Mouse (Mus musculus) embryonic facial prominence, embryonic 12.5 days (tissue): ENCODE data around the gene Nup155. TPM values are rescaled to one million over a fixed set of nuclear protein-coding genes. Genes with fewer than 3 reads are reported as not detected.
"Not testable (repeated sequence)": the region's sequence is repeated elsewhere in the genome, so short reads cannot be mapped to it uniquely, and the experiment has no call there.

Source experiments
- ATAC-seq: fragments of 200-750 bp; cut with Nextera tagmentation; 2 replicates; pipeline ENCODE4 v1.8.0; 2017; ENCODE audit not compliant: insufficient number of reproducible peaks, insufficient read depth, low FRiP score, low TSS enrichment
- H3K27ac ChIP-seq: fragments of 300-500 bp; sonication (generic); 2 replicates; pipeline ENCODE4 v1.5.1; 2016; ENCODE audit warnings: mild to moderate bottlenecking
- H3K27me3 ChIP-seq: fragments of 300-500 bp; sonication (generic); 2 replicates; pipeline ENCODE4 v1.6.1; 2016; ENCODE audit warnings: mild to moderate bottlenecking, moderate library complexity
- H3K36me3 ChIP-seq: fragments of 300-500 bp; sonication (generic); 2 replicates; pipeline ENCODE4 v1.6.1; 2016; ENCODE audit warnings: mild to moderate bottlenecking
- H3K4me1 ChIP-seq: fragments of 300-500 bp; sonication (generic); 2 replicates; pipeline ENCODE4 v1.6.1; 2016
- H3K4me2 ChIP-seq: fragments of 300-500 bp; sonication (generic); replicated peaks from 2 replicates; pipeline ENCODE4 v1.6.1; 2016; ENCODE audit warnings: mild to moderate bottlenecking, moderate library complexity
- H3K4me3 ChIP-seq: fragments of 300-500 bp; sonication (generic); 2 replicates; pipeline ENCODE4 v1.5.1; 2016; ENCODE audit warnings: mild to moderate bottlenecking
- H3K9ac ChIP-seq: fragments of 300-500 bp; sonication (generic); 2 replicates; pipeline ENCODE4 v1.6.1; 2016; ENCODE audit warnings: mild to moderate bottlenecking, moderate library complexity
- H3K9me3 ChIP-seq: fragments of 300-500 bp; sonication (generic); 2 replicates; pipeline ENCODE4 v1.6.1; 2016; ENCODE audit warnings: mild to moderate bottlenecking, moderate library complexity
- WGBS: fragments of 180-500 bp; shearing (Covaris S2); methylation state at CpG from one replicate; pipeline ENCODE4 v1.1.7; 2016; 5-methylcytosine and 5-hydroxymethylcytosine counted together
- polyA plus RNA-seq: library from polyadenylated mRNA; unstranded; fragments of >200 nt; fragmentation: Nextera tagmentation; extraction: Ambion mirVana; gene quantifications from 2 replicates; pipeline ENCODE4 v1.2.1, GENCODE M21; 2016

The Nup155 gene
- 26.0 and 26.8 TPM in 2 replicates for polyA plus RNA-seq

DNA sequence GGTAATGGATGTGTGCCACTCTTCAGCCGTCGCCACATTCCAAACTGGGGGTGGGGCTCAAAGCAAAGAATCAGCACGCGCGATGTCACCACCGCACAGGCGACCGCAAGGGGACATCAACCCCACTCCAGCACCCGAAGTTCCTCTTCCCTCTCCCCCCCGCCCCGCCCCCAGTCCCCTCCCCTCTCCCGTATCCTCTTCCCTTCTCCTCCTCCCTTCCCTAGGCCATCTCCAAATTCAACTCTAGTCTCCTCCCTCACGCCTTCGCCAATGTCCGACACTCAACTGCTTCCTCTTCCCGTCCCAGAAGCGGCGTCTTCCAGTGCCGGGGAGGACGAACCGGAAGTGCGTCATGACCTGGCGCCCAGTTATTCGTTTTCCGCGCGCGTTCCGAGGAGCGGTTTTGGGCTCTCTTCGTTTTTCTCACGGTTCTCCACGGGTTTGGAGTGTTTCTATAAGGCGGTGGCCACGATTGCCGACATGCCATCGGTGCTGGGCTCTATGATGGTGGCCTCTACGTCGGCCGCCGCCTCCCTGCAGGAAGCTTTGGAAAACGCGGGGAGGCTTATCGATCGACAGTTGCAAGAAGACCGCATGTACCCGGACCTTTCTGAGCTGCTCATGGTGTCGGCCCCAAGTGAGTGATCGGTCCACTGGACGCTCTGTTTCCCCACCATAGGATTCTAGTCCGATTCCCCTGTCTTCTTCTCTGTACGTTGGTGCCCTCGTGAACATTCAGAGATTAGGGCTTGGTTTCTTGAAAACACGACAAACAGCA is at the start of gene Nup155:
Gene Nup155 (plus strand): TSS at position 308 of the 778 bp plus-strand sequence.
- Histone ChIP-seq H3K4me2 (peak within 1 kb of the TSS; percentile 73), H3K27me3 (no peaks in the 10 kb centered on the region), H3K4me3 (peak within 1 kb of the TSS; percentile 74), H3K9ac (peak within 1 kb of the TSS; percentile 69), H3K36me3 (peaks cover 23% of the 10 kb centered on the region), H3K27ac (peak within 1 kb of the TSS; percentile 73), H3K4me1 (peaks cover 11% of the 10 kb centered on the region), H3K9me3 (no peaks in the 10 kb centered on the region)
- peak; percentile 96 for ATAC-seq
- WGBS = under 1% methylated on average over 54 of the region's 54 CpGs

DNA sequence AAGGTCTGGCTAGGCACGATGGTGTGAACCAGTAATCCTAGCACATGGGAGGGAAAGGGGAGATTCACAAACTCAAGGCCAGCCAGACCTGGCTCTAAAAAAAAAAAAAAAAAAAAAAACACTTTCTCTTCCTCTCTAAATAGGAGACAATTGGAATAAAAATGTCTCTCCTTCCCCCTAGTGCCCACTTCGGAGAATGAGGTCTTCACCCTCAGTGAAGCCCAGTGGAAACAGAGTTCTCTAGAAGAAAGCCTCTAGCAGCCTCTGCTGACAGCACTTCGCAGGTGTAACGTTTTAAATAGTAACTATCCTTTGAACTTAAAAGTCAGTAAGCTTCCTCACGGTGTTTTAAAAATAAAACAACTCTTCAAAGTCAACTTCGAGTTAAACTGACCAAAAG is 43.9 kb upstream of the Nup155 start:
- H3K27ac ChIP-seq = no peak overlapping the region
- peaks cover 11% of the 10 kb centered on the region; the same call in 1 of the 2 replicates for H3K36me3 ChIP-seq
- H3K4me3 ChIP-seq = no peak overlapping the region
- no peaks in the 10 kb centered on the region for H3K4me1 ChIP-seq
- 85% methylated on average over 6 of the region's 6 CpGs for whole genome bisulfite sequencing
- no peak for ATAC-seq
- H3K27me3 ChIP-seq = no peaks in the 10 kb centered on the region
- H3K9ac ChIP-seq = no peak overlapping the region
- H3K4me2 ChIP-seq = no peak overlapping the region
- H3K9me3 ChIP-seq = no peaks in the 10 kb centered on the region

DNA sequence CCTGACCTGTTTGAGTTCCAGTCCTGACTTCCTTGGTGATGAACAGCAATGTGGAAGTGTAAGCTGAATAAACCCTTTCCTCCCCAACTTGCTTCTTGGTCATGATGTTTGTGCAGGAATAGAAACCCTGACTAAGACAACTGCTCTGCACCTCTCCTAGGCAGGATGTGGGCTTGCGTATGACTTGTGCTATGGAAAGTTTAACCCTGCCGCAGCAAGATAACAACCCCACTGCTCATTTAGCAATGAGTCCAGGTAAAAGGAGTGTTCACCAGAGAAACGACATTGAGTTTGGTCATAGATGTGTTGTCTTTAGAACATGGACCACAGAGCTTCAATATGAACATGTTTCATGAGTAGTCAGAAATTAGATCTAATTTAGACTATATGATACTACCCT is 35.9 kb upstream of the Nup155 start:
- H3K4me1 ChIP-seq, H3K27me3 ChIP-seq, ATAC-seq, H3K27ac ChIP-seq, H3K4me3 ChIP-seq, H3K9me3 ChIP-seq, H3K9ac ChIP-seq, H3K4me2 ChIP-seq: not testable (repeated sequence)
- peaks cover 29% of the 10 kb centered on the region for H3K36me3 ChIP-seq
- 94% methylated on average over 3 of the region's 3 CpGs for WGBS

DNA sequence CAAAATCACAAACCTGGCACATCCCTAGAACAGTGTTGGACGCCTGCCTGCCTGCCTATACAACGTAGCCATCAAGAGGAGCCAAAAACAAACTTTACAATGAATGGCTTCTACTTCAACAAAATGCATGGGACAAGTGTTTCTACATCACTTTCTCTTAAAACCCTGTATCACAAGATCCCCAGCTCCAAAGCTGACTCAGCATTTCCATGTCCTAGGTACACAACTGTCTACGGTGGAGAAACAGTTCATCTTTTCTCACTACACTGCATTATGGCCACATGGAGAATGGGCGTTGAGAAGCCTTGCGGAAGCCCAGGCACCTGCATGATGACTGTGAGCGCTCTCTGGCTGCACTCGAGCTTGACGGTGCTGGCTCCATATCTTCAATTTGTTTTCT is 26.9 kb upstream of the Nup155 start:
- no peak overlapping the region for H3K4me2 ChIP-seq
- no peak overlapping the region for H3K9ac ChIP-seq
- 92% methylated on average over 8 of the region's 8 CpGs for WGBS
- peaks cover 26% of the 10 kb centered on the region; the same call in 1 of the 2 replicates for H3K36me3 ChIP-seq
- H3K27me3 ChIP-seq = no peaks in the 10 kb centered on the region
- no peak overlapping the region for H3K4me3 ChIP-seq
- no peaks in the 10 kb centered on the region for H3K9me3 ChIP-seq
- ATAC-seq = no peak
- H3K27ac ChIP-seq = no peak overlapping the region
- H3K4me1 ChIP-seq = no peaks in the 10 kb centered on the region

DNA sequence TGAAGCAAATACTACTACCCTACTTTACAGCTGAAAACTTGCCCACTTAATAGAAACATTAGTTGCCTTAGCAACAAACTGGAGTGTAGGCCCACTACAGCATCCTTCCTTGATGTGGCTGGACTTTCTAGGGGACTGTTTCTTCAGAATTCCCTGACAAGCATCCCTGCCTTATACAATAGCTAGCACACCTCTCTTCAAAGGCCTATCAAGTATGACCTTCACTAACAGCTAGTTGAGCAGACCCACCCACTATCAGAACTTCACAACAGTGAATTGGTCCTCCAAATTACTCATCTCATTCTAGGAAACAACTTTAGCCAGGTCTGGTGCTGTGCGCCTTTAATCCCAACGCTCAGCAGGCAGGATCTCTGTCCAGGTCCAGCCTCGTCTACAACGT is 21.8 kb upstream of the Nup155 start:
- Histone ChIP-seq H3K4me3 (no peak overlapping the region), H3K9ac (no peak overlapping the region), H3K27ac (no peak overlapping the region), H3K4me2 (no peak overlapping the region), H3K36me3 (peaks cover 10% of the 10 kb centered on the region), H3K27me3 (no peaks in the 10 kb centered on the region), H3K9me3 (no peaks in the 10 kb centered on the region), H3K4me1 (no peaks in the 10 kb centered on the region)
- WGBS = 98% methylated on average over 4 of the region's 4 CpGs
- no peak for ATAC-seq

DNA sequence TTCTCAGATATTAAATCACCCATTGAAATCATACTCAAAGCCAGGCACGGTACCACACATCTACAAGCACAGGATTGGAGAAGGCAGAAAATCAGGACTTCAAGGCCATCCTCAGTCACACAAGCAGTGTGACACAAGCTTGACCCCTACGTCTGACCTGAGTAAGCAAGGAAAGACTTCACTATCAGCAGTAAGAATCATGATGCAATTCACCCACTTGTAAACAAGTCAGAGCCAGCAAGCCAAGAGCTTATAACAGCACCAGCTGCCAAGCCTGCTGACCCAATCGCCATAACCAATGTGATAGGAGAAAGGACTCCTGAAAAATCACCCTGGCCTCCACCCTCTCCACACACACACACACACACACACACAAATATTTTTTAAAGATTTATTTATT is 20.4 kb upstream of the Nup155 start:
- H3K4me2 ChIP-seq = no peak overlapping the region
- H3K9ac ChIP-seq = no peak overlapping the region
- 91% methylated on average over 3 of the region's 3 CpGs for WGBS
- H3K27ac ChIP-seq = no peak overlapping the region
- no peaks in the 10 kb centered on the region for H3K4me1 ChIP-seq
- H3K4me3 ChIP-seq = no peak overlapping the region
- H3K27me3 ChIP-seq = no peaks in the 10 kb centered on the region
- no peak for ATAC-seq
- H3K9me3 ChIP-seq = no peaks in the 10 kb centered on the region
- peaks cover 13% of the 10 kb centered on the region for H3K36me3 ChIP-seq

DNA sequence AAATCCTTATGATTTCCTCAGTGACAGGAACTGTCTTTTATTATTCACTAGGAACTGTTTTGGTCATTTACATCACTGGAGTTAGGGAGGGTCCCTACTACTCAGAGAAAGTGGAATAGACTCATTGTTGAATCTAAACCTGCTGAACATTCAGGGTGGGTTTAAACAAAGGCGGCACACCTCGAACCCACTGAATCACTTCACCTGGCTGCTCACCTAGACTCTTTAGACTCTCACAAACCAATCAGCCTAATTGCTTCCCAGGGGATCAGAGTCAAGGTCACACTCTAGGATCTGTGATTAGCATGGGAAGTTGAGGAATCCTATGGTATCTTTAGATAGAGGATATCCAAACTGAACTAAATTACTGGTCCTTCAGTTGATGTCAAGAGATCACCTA is 18.4 kb upstream of the Nup155 start:
- no peak for ATAC-seq
- H3K36me3 ChIP-seq = peaks cover 24% of the 10 kb centered on the region

DNA sequence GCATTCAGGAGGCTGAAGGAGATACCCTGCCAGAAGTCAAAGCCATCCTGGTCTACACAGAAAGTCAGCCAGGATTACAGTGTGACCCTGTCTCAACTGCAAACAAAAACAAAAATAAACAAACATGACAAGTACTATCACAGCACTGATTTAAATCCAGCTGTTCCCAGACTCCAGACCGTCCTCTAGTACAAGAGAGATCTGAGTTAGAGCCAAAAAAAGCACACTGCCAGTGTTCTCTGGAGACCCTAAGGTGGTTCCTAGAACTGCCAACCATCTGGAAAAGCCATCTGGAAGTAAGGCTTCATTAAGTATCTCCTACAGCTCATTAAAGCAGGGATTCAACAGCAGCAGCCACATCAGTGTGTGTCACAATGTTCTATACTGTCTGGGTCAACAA is 16.4 kb upstream of the Nup155 start:
- not testable (repeated sequence) for H3K27me3 ChIP-seq, H3K27ac ChIP-seq, H3K9ac ChIP-seq, H3K4me1 ChIP-seq, H3K4me3 ChIP-seq, H3K9me3 ChIP-seq, H3K4me2 ChIP-seq, ATAC-seq
- peaks cover 33% of the 10 kb centered on the region for H3K36me3 ChIP-seq
- 83% methylated on average over 1 of the region's 1 CpGs for WGBS

More for the DNA sequence above, 18.4 kb upstream of the Nup155 start:
- no peak overlapping the region for H3K4me2 ChIP-seq
- no peaks in the 10 kb centered on the region for H3K4me1 ChIP-seq
- H3K4me3 ChIP-seq = no peak overlapping the region
- H3K27me3 ChIP-seq = no peaks in the 10 kb centered on the region
- no peaks in the 10 kb centered on the region for H3K9me3 ChIP-seq
- H3K27ac ChIP-seq = no peak overlapping the region
- WGBS = 90% methylated on average over 2 of the region's 2 CpGs
- H3K9ac ChIP-seq = no peak overlapping the region

DNA sequence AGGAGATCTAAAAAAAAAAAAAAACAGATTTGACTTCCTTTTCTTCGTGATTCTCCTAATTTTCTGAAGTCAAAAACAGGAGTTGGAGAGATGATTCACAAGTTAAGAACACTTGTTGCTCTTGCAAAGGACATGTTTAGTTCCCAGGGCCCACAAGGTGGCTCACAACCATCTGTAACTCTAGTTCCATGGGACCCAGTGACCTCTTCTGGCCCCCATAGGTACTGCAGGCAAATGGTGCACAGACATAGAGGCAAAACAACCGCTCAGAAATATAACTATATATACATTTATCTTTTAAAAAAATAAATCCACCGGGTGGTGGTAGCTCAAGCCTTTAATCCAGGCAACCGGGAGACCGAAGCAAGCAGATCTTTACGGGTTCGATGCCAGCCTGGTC is 11.2 kb upstream of the Nup155 start:
- Histone ChIP-seq H3K9me3 (no peaks in the 10 kb centered on the region), H3K36me3 (peaks cover 24% of the 10 kb centered on the region; the same call in 1 of the 2 replicates), H3K4me2 (peak overlapping the region; percentile 62), H3K27ac (no peak overlapping the region), H3K4me3 (peak overlapping the region; percentile 26), H3K4me1 (peaks cover 5% of the 10 kb centered on the region; the same call in 1 of the 2 replicates), H3K27me3 (no peaks in the 10 kb centered on the region), H3K9ac (no peak overlapping the region)
- WGBS = 26% methylated on average over 7 of the region's 7 CpGs
- ATAC-seq = no peak

DNA sequence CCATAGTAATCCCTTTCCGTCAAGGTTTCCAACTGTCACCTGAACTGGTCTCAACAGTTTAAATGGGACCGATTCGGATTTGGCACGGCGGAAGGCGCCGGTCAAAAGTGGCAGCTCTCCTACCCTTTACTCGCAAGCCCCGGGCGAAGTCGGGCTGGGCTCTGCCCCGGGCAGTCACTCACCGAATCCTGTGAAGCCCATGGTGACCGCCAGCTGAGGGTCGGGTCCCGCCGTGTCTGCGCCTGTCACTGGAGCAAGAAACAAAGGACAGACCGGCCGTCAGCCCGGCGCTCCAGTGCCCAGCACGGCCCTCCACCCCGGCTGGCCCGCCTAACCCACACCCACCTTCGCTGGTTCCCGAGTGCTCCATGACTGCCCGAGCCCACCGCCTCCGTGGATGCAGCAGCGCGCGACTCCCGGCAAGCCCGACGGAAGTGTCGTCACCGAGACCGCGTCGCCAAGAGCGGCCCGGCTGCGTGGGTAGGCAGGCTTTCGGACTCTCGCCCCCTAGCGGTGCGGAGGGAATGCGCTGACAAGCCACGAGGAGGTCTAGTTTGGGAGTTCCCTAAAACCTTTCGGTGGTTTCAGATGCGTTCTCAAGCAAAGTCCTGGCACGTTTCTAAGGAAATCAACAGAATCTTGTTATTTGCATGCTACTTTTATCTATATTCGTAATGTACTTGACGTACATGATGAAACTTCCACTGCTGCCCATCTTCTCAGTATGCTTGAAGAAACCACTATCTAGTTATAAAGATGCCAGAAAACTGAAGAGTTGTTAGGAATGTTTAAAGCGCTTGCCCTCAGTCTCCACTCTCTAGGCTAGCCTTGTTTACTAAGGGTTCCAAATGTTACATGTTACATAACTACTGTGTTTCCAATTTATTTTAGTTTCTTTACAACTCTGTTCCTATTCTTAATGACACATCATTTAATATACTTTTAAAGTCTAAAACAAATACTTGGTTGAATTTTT is 10.0 kb upstream of the Nup155 start, which contains the start of gene Wdr70:
Gene Wdr70 (minus strand): TSS at position 436 of the 976 bp plus-strand sequence.
- Histone ChIP-seq H3K4me1 (peaks cover 5% of the 10 kb centered on the region; the same call in 1 of the 2 replicates), H3K27me3 (no peaks in the 10 kb centered on the region), H3K36me3 (peaks cover 20% of the 10 kb centered on the region; the same call in 1 of the 2 replicates), H3K4me2 (peak within 1 kb of the TSS; percentile 62), H3K27ac (no peak within 1 kb of the TSS), H3K4me3 (peak within 1 kb of the TSS; percentile 91), H3K9ac (peak within 1 kb of the TSS; percentile 83), H3K9me3 (no peaks in the 10 kb centered on the region)
- ATAC-seq = peak; percentile 85
- WGBS = 2% methylated on average over 56 of the region's 56 CpGs

DNA sequence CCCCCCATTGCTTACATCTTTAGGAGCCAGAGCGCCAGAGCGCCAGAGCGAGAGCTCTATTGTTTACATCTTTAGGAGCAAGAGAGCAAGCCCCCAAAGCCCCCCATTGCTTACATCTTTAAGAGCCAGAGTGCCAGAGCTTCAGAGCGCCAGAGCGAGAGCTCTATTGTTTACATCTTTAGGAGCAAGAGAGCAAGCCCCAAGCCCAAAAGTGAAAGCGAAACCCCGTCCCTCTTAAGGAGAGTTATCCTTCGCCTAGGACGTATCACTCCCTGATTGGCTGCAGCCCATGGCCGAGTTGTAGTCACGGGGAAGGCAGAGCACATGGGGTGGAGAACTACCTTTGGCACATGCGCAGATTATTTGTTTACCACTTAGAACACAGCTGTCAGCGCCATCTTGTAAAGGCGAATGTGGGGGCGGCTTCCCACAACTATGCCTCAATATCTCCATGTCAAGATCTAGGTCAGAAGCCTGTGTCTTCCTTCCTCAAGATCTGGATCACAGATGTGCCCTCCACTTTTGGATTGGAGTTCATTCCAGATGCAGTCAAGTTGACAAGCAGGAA is 7.0 kb upstream of the Nup155 start:
- H3K27ac ChIP-seq, H3K36me3 ChIP-seq, H3K4me3 ChIP-seq, H3K4me2 ChIP-seq, ATAC-seq, H3K4me1 ChIP-seq, H3K9me3 ChIP-seq, H3K27me3 ChIP-seq, H3K9ac ChIP-seq: not testable (repeated sequence)
- whole genome bisulfite sequencing = 85% methylated on average over 15 of the region's 15 CpGs
